In genomic region chr11:61529268-61529713, GRCm38 (mm10) we compare ENCODE assay signal across 8 mouse cellular contexts. TPM values are rescaled to one million over a fixed set of nuclear protein-coding genes. Genes with fewer than 3 reads are reported as not detected.
A peak's percentile ranks its signal among the peaks of the same experiment; 100 is the strongest.
DNase-seq lines count a peak whose midpoint lies in the region; ATAC-seq and TF ChIP-seq lines count a peak whose summit lies in the region.

No protein-coding gene starts in this region.

- H3K27ac ChIP-seq in gastrocnemius, adult 2 months, result peak overlapping the region; percentile 70
- H3K27ac ChIP-seq in cerebellum, adult 2 months (ENCODE audit: insufficient read depth, low read length), result peak overlapping the region; percentile 94
- peak overlapping the region; percentile 69; the same call in 1 of the 2 replicates for H3K27ac ChIP-seq in hindbrain, postnatal 0 days
- no peak overlapping the region for H3K27ac ChIP-seq in intestine, embryonic 16.5 days (ENCODE audit: low read length)

- no peak for TF ChIP-seq CTCF in gastrocnemius, adult 2 months (IDR thresholded peaks at IDR 0.05)
- no peak; the same call in 1 of the 2 replicates for TF ChIP-seq CTCF in cerebellum, adult 2 months (IDR thresholded peaks at IDR 0.05; ENCODE audit: borderline replicate concordance, insufficient read depth, low read depth, low read length)
- TF ChIP-seq CTCF in hindbrain, postnatal 0 days (IDR thresholded peaks at IDR 0.05; ENCODE audit: low read depth), result no peak

- H3K4me1 ChIP-seq in cerebellum, adult 2 months (ENCODE audit: control insufficient read depth, insufficient read depth, low read length), result peaks cover 53% of the 10 kb centered on the region
- no peaks in the 10 kb centered on the region; the same call in 1 of the 2 replicates for H3K4me1 ChIP-seq in hindbrain, postnatal 0 days (ENCODE audit: insufficient read depth, low read length)
- H3K4me1 ChIP-seq in intestine, embryonic 16.5 days (ENCODE audit: control insufficient read depth, insufficient read depth, low read length), result no peaks in the 10 kb centered on the region

- no peaks in the 10 kb centered on the region for H3K9me3 ChIP-seq in hindbrain, postnatal 0 days (ENCODE audit: low read length)
- no peaks in the 10 kb centered on the region for H3K9me3 ChIP-seq in intestine, embryonic 16.5 days (ENCODE audit: control insufficient read depth, low read length)

- no peak for TF ChIP-seq POLR2A in cerebellum, adult 2 months (IDR thresholded peaks at IDR 0.05; ENCODE audit: borderline replicate concordance, insufficient read depth, low read length)

- no peaks in the 10 kb centered on the region for H3K27me3 ChIP-seq in cerebellum, adult 2 months (ENCODE audit: control insufficient read depth, insufficient read depth, low read length)
- H3K27me3 ChIP-seq in hindbrain, postnatal 0 days (ENCODE audit: insufficient read depth, low read length), result no peaks in the 10 kb centered on the region
- H3K27me3 ChIP-seq in intestine, embryonic 16.5 days (replicated peaks; ENCODE audit: control insufficient read depth, insufficient read depth, low read length), result no peaks in the 10 kb centered on the region

- peak; percentile 90 for ATAC-seq in hindbrain, postnatal 0 days
- no peak for ATAC-seq in intestine, embryonic 16.5 days

- no peak overlapping the region for H3K4me2 ChIP-seq in hindbrain, postnatal 0 days (ENCODE audit: low read depth, low read length)
- no peak overlapping the region for H3K4me2 ChIP-seq in intestine, embryonic 16.5 days (ENCODE audit: low read depth, low read length)

- no peak overlapping the region; the same call in 1 of the 2 replicates for H3K4me3 ChIP-seq in gastrocnemius, adult 2 months
- no peak overlapping the region for H3K4me3 ChIP-seq in cerebellum, adult 2 months (replicated peaks; ENCODE audit: insufficient read depth, low read depth, low read length)
- H3K4me3 ChIP-seq in hindbrain, postnatal 0 days (ENCODE audit: low read length), result no peak overlapping the region
- no peak overlapping the region for H3K4me3 ChIP-seq in intestine, embryonic 16.5 days (ENCODE audit: low read length)

- DNase-seq in gastrocnemius, adult 2 months, result no peak
- DNase-seq in gastrocnemius, postnatal 25 days, result no peak
- peak; percentile 58 for DNase-seq in A20 (ENCODE audit: low read depth, low spot score)
- DNase-seq in cerebellum, adult 2 months, result peak; percentile 84 to 94
- DNase-seq in hindbrain, postnatal 0 days (ENCODE audit: low spot score), result peak; percentile 51
- DNase-seq in lung, postnatal 10 days, result peak; percentile 60
- DNase-seq in natural killer cell, adult 2 months (ENCODE audit: low spot score in 2 of 2), result no peak

- intact Hi-C loops in gastrocnemius, adult 2 months (cut with DNase I), result loop anchor here (5.0 kb wide), 1 partner anchor 48 kb away; the partner anchor contains the start of gene Epn2

- no peaks in the 10 kb centered on the region for H3K36me3 ChIP-seq in hindbrain, postnatal 0 days (ENCODE audit: insufficient read depth, low read length)
- H3K36me3 ChIP-seq in intestine, embryonic 16.5 days (ENCODE audit: control insufficient read depth, insufficient read depth, low read length), result no peaks in the 10 kb centered on the region

- 2% methylated on average over 4 of the region's 4 CpGs for WGBS in cerebellum, adult 2 months
- 14% methylated on average over 4 of the region's 4 CpGs for WGBS in hindbrain, postnatal 0 days
- 58% methylated on average over 4 of the region's 4 CpGs for WGBS in intestine, embryonic 16.5 days

- no peak overlapping the region for H3K9ac ChIP-seq in hindbrain, postnatal 0 days (replicated peaks; ENCODE audit: low read length)
- no peak overlapping the region for H3K9ac ChIP-seq in intestine, embryonic 16.5 days (ENCODE audit: low read depth, low read length)

RNA-seq across cellular contexts. Expression of gene B9d1, which starts 24.3 kb away (rescaled TPM):
- 1 to 10 TPM; 3.4 to 7.0 TPM for total RNA-seq in gastrocnemius, adult 2 months (2021)
- 1 to 10 TPM; 5.5 to 7.4 TPM for total RNA-seq in gastrocnemius, postnatal 25 days (2021)
- 36.2 and 40.7 TPM in 2 replicates for polyA plus RNA-seq in cerebellum, adult 2 months (2012; rRNA removed)
- 22.8 and 33.9 TPM in 2 replicates for total RNA-seq in hindbrain, postnatal 0 days (2014; rRNA removed)
- polyA plus RNA-seq in hindbrain, postnatal 0 days (2015; fragmentation: Nextera tagmentation; extraction: Ambion mirVana), result 26.2 and 29.7 TPM in 2 replicates
- polyA plus RNA-seq in intestine, embryonic 16.5 days (2015; fragmentation: Nextera tagmentation; extraction: Ambion mirVana), result 18.9 and 19.2 TPM in 2 replicates

RNA-seq across cellular contexts. Expression of gene Mapk7, which starts 35.1 kb away (rescaled TPM):
- 1 to 10 TPM; 2.7 to 2.9 TPM for total RNA-seq in gastrocnemius, adult 2 months (2021)
- 1 to 10 TPM; 3.2 to 4.5 TPM for total RNA-seq in gastrocnemius, postnatal 25 days (2021)
- polyA plus RNA-seq in cerebellum, adult 2 months (2012; rRNA removed), result 47.8 and 55.8 TPM in 2 replicates
- 50.5 and 58.8 TPM in 2 replicates for total RNA-seq in hindbrain, postnatal 0 days (2014; rRNA removed)
- 43.1 TPM in 2 replicates for polyA plus RNA-seq in hindbrain, postnatal 0 days (2015; fragmentation: Nextera tagmentation; extraction: Ambion mirVana)
- polyA plus RNA-seq in intestine, embryonic 16.5 days (2015; fragmentation: Nextera tagmentation; extraction: Ambion mirVana), result 34.2 and 34.9 TPM in 2 replicates

RNA-seq across cellular contexts. Expression of gene Mfap4, which starts 44.1 kb away (rescaled TPM):
- 10 to 100 TPM in 1 of 2 experiments, 1 to 10 TPM in 1; 6.9 to 36.6 TPM for total RNA-seq in gastrocnemius, adult 2 months (2021)
- total RNA-seq in gastrocnemius, postnatal 25 days (2021), result 10 to 100 TPM; 41.9 to 52.4 TPM
- 1.9 and 3.5 TPM in 2 replicates for polyA plus RNA-seq in cerebellum, adult 2 months (2012; rRNA removed)
- 42.1 and 68.1 TPM in 2 replicates for total RNA-seq in hindbrain, postnatal 0 days (2014; rRNA removed)
- 38.7 and 43.3 TPM in 2 replicates for polyA plus RNA-seq in hindbrain, postnatal 0 days (2015; fragmentation: Nextera tagmentation; extraction: Ambion mirVana)
- 229 and 237 TPM in 2 replicates for polyA plus RNA-seq in intestine, embryonic 16.5 days (2015; fragmentation: Nextera tagmentation; extraction: Ambion mirVana)

RNA-seq across cellular contexts. Expression of gene Epn2, which starts 50.2 kb away (rescaled TPM):
- 10 to 100 TPM; 19.7 to 24.7 TPM for total RNA-seq in gastrocnemius, adult 2 months (2021)
- 10 to 100 TPM; 15.0 to 15.5 TPM for total RNA-seq in gastrocnemius, postnatal 25 days (2021)
- 123 and 132 TPM in 2 replicates for polyA plus RNA-seq in cerebellum, adult 2 months (2012; rRNA removed)
- total RNA-seq in hindbrain, postnatal 0 days (2014; rRNA removed), result 76.4 and 84.2 TPM in 2 replicates
- 56.1 and 59.9 TPM in 2 replicates for polyA plus RNA-seq in hindbrain, postnatal 0 days (2015; fragmentation: Nextera tagmentation; extraction: Ambion mirVana)
- 13.9 and 15.6 TPM in 2 replicates for polyA plus RNA-seq in intestine, embryonic 16.5 days (2015; fragmentation: Nextera tagmentation; extraction: Ambion mirVana)

Comparison
In these comparisons a context has a peak if more than half of its experiments do, and no peak if none do; other contexts are left out.
1. DNase-seq: peak in A20 (single experiment), cerebellum, adult 2 months (2 of 2), hindbrain, postnatal 0 days (single experiment) and lung, postnatal 10 days (single experiment); none in gastrocnemius, adult 2 months (single experiment), gastrocnemius, postnatal 25 days (single experiment) and natural killer cell, adult 2 months (0 of 2).